Mouse (Mus musculus): ENCODE results near the gene Sigirr. TPM values are rescaled to one million over a fixed set of nuclear protein-coding genes. Genes with fewer than 3 reads are reported as not detected.

The Sigirr gene
- polyA plus RNA-seq, 1 experiment from 2014 or later, result 24.7 TPM

- WGBS, result 91% methylated on average over 1 of the region's 1 CpGs
- H3K36me3 ChIP-seq, result no peaks in the 10 kb centered on the region
These were observed 42.8 kb downstream of the Sigirr start for GRCm38 (mm10) chr7:141057541-141057940.

GRCm38 (mm10) chr7:141056976-141057375 is 43.4 kb downstream of the Sigirr start:
- Histone ChIP-seq H3K9me3 (replicated peaks) (no peaks in the 10 kb centered on the region), H3K27ac (no peak overlapping the region), H3K4me1 (peaks cover 16% of the 10 kb centered on the region), H3K9ac (no peak overlapping the region), H3K4me3 (replicated peaks) (no peak overlapping the region), H3K36me3 (no peaks in the 10 kb centered on the region), H3K4me2 (no peak overlapping the region), H3K27me3 (peaks cover 9% of the 10 kb centered on the region)
- 86% methylated on average over 6 of the region's 6 CpGs for WGBS
- ATAC-seq (replicated peaks; ENCODE audit: low FRiP score), result no peak

More at GRCm38 (mm10) chr7:141057541-141057940, 42.8 kb downstream of the Sigirr start:
- no peak for ATAC-seq (replicated peaks; ENCODE audit: low FRiP score)
- H3K9me3 ChIP-seq (replicated peaks), result no peaks in the 10 kb centered on the region
- H3K4me3 ChIP-seq (replicated peaks), result no peak overlapping the region
- no peak overlapping the region for H3K27ac ChIP-seq
- H3K4me1 ChIP-seq, result peaks cover 21% of the 10 kb centered on the region
- H3K27me3 ChIP-seq, result peaks cover 9% of the 10 kb centered on the region
- H3K9ac ChIP-seq, result no peak overlapping the region
- H3K4me2 ChIP-seq, result no peak overlapping the region

- Histone ChIP-seq H3K9me3 (replicated peaks) (no peaks in the 10 kb centered on the region), H3K4me2 (no peak overlapping the region), H3K4me1 (peaks cover 7% of the 10 kb centered on the region), H3K9ac (no peak overlapping the region), H3K27me3 (peaks cover 6% of the 10 kb centered on the region; the same call in 1 of the 2 replicates), H3K4me3 (replicated peaks) (no peak overlapping the region), H3K27ac (no peak overlapping the region), H3K36me3 (no peaks in the 10 kb centered on the region)
- no peak for ATAC-seq (replicated peaks; ENCODE audit: low FRiP score)
- WGBS, result 84% methylated on average over 4 of the region's 4 CpGs
These were observed 44.6 kb downstream of the Sigirr start for GRCm38 (mm10) chr7:141055785-141056184.

- Histone ChIP-seq H3K9me3 (replicated peaks) (no peaks in the 10 kb centered on the region), H3K36me3 (no peaks in the 10 kb centered on the region), H3K4me2 (no peak overlapping the region), H3K4me3 (replicated peaks) (no peak overlapping the region), H3K4me1 (peaks cover 11% of the 10 kb centered on the region), H3K9ac (no peak overlapping the region), H3K27me3 (no peaks in the 10 kb centered on the region), H3K27ac (no peak overlapping the region)
- WGBS, result 82% methylated on average over 2 of the region's 2 CpGs
- no peak for ATAC-seq (replicated peaks; ENCODE audit: low FRiP score)
These were observed 48.0 kb downstream of the Sigirr start for GRCm38 (mm10) chr7:141052421-141052820.

- no peaks in the 10 kb centered on the region for H3K36me3 ChIP-seq
- ATAC-seq (replicated peaks; ENCODE audit: low FRiP score), result no peak
- no peak overlapping the region for H3K27ac ChIP-seq
- no peak overlapping the region for H3K9ac ChIP-seq
- 87% methylated on average over 4 of the region's 4 CpGs for WGBS
- peaks cover 15% of the 10 kb centered on the region for H3K4me1 ChIP-seq
- H3K27me3 ChIP-seq, result no peaks in the 10 kb centered on the region
- H3K9me3 ChIP-seq (replicated peaks), result no peaks in the 10 kb centered on the region
- no peak overlapping the region for H3K4me3 ChIP-seq (replicated peaks)
- no peak overlapping the region for H3K4me2 ChIP-seq
These were observed 48.4 kb downstream of the Sigirr start for GRCm38 (mm10) chr7:141052016-141052415.

- no peak overlapping the region for H3K4me2 ChIP-seq
- H3K4me1 ChIP-seq, result peaks cover 20% of the 10 kb centered on the region
- H3K27ac ChIP-seq, result no peak overlapping the region
- no peaks in the 10 kb centered on the region for H3K27me3 ChIP-seq
- H3K36me3 ChIP-seq, result no peaks in the 10 kb centered on the region
- no peak for ATAC-seq (replicated peaks; ENCODE audit: low FRiP score)
- WGBS, result 74% methylated on average over 17 of the region's 17 CpGs
- no peaks in the 10 kb centered on the region for H3K9me3 ChIP-seq (replicated peaks)
- no peak overlapping the region for H3K9ac ChIP-seq
- no peak overlapping the region for H3K4me3 ChIP-seq (replicated peaks)
These were observed 49.2 kb downstream of the Sigirr start for GRCm38 (mm10) chr7:141051060-141051685.

- Histone ChIP-seq H3K4me1 (peaks cover 20% of the 10 kb centered on the region), H3K9ac (no peak overlapping the region), H3K9me3 (replicated peaks) (no peaks in the 10 kb centered on the region), H3K27me3 (no peaks in the 10 kb centered on the region), H3K4me2 (no peak overlapping the region), H3K4me3 (replicated peaks) (no peak overlapping the region), H3K36me3 (no peaks in the 10 kb centered on the region), H3K27ac (no peak overlapping the region)
- no peak for ATAC-seq (replicated peaks; ENCODE audit: low FRiP score)
- 85% methylated on average over 2 of the region's 2 CpGs for WGBS
These were observed 51.0 kb downstream of the Sigirr start for GRCm38 (mm10) chr7:141049326-141049725.

GRCm38 (mm10) chr7:141048226-141049218 is 51.9 kb downstream of the Sigirr start:
- WGBS, result 10% methylated on average over 21 of the region's 21 CpGs
- Histone ChIP-seq H3K4me2 (peak overlapping the region; percentile 82), H3K27me3 (no peaks in the 10 kb centered on the region), H3K36me3 (no peaks in the 10 kb centered on the region), H3K27ac (peak overlapping the region; percentile 94), H3K4me3 (replicated peaks) (peak overlapping the region; percentile 35), H3K4me1 (peaks cover 20% of the 10 kb centered on the region), H3K9me3 (replicated peaks) (no peaks in the 10 kb centered on the region), H3K9ac (peak overlapping the region; percentile 42; the same call in 1 of the 2 replicates)
- peak; percentile 91 for ATAC-seq (replicated peaks; ENCODE audit: low FRiP score)

- 7% methylated on average over 15 of the region's 19 CpGs for WGBS
- no peaks in the 10 kb centered on the region for H3K36me3 ChIP-seq
- no peaks in the 10 kb centered on the region for H3K27me3 ChIP-seq
- H3K4me3 ChIP-seq (replicated peaks), result peak overlapping the region; percentile 35
- H3K4me1 ChIP-seq, result peaks cover 24% of the 10 kb centered on the region
- H3K27ac ChIP-seq, result peak overlapping the region; percentile 94
- peak; percentile 92 for ATAC-seq (replicated peaks; ENCODE audit: low FRiP score)
- no peaks in the 10 kb centered on the region for H3K9me3 ChIP-seq (replicated peaks)
- peak overlapping the region; percentile 82 for H3K4me2 ChIP-seq
- H3K9ac ChIP-seq, result peak overlapping the region; percentile 42; the same call in 1 of the 2 replicates
These were observed 52.7 kb downstream of the Sigirr start for GRCm38 (mm10) chr7:141047581-141048225.

GRCm38 (mm10) chr7:141046931-141047580 is 53.3 kb downstream of the Sigirr start:
- H3K4me1 ChIP-seq, result peaks cover 26% of the 10 kb centered on the region
- peak overlapping the region; percentile 82 for H3K4me2 ChIP-seq
- H3K4me3 ChIP-seq (replicated peaks), result no peak overlapping the region
- peak; percentile 28; the same call in 1 of the 2 replicates for ATAC-seq (replicated peaks; ENCODE audit: low FRiP score)
- peak overlapping the region; percentile 94 for H3K27ac ChIP-seq
- H3K27me3 ChIP-seq, result no peaks in the 10 kb centered on the region
- 51% methylated on average over 6 of the region's 6 CpGs for WGBS
- no peaks in the 10 kb centered on the region for H3K9me3 ChIP-seq (replicated peaks)
- H3K9ac ChIP-seq, result no peak overlapping the region
- no peaks in the 10 kb centered on the region for H3K36me3 ChIP-seq

- 44% methylated on average over 4 of the region's 4 CpGs for WGBS
- Histone ChIP-seq H3K4me2 (no peak overlapping the region), H3K27ac (0 out of 2 replicates have a peak overlapping the region, but pooled peaks have one; percentile 45), H3K27me3 (no peaks in the 10 kb centered on the region), H3K36me3 (no peaks in the 10 kb centered on the region), H3K9me3 (replicated peaks) (no peaks in the 10 kb centered on the region), H3K4me3 (replicated peaks) (no peak overlapping the region), H3K9ac (no peak overlapping the region), H3K4me1 (peaks cover 22% of the 10 kb centered on the region)
- no peak for ATAC-seq (replicated peaks; ENCODE audit: low FRiP score)
These were observed 57.8 kb downstream of the Sigirr start for GRCm38 (mm10) chr7:141042539-141042938.

Measured in kidney, embryonic 15.5 days (tissue).